25 mouse cellular contexts compared by ENCODE assay signal in the genomic region with DNA sequence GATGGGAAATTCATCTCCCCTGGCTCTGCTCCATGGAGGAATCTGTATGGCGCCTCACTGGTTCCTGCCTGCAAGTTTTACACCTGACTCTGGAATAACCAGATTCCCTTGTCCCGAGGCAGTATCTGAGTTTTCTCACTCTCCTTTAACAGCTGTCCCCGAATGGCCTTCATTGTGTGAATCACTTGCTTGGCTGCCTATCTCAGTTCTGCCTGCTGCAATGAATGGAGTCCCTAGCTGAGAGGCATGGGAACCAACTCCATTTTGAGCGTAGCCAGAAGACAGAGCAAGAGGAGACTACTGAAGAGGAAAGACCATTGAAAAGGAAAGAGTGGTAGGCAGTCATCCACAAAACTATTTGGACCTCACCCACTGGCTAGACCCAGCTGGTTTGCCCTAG. TPM values are rescaled to one million over a fixed set of nuclear protein-coding genes. Genes with fewer than 3 reads are reported as not detected.
DNase-seq lines count a peak whose midpoint lies in the region; ATAC-seq lines count a peak whose summit lies in the region.
"Had no signal": no experiment of that assay in that cellular context is flagged by ENCODE, and none has a peak within 500 bp of the region (broad histone marks: within the 10 kb centered on the region; RNA-seq: fewer than 3 reads in every experiment).

No protein-coding gene starts in this region.

- no peak for DNase-seq in frontal cortex, adult 2 months (ENCODE audit: extremely low spot score in 1 of 2, low spot score in 1 of 2)
- peak; percentile 59 for DNase-seq in Muller cell, postnatal 12 days (ENCODE audit: inconsistent ontology term)
- DNase-seq in NIH3T3 (ENCODE audit: low read depth): peak; percentile 17
- DNase-seq in right cerebral cortex, postnatal 36 days (ENCODE audit: low spot score in 2 of 2): no peak
- DNase-seq in gastrocnemius, adult 8-10 months (ENCODE audit: low spot score in 2 of 2): no peak
- DNase-seq: adrenal gland, postnatal 10 days; cerebellum, adult 11 months; cerebellum, adult 8-10 months; cerebellum, postnatal 10 days; cerebellum, postnatal 36 days; embryo, embryonic 11 days; gastrocnemius, adult 2 months; gastrocnemius, postnatal 25 days; heart, adult 18-20 months; heart, postnatal 10 days; heart, postnatal 36 days; kidney, adult 11 months had no signal

- peak; percentile 59 for ATAC-seq in frontal cortex, adult (ENCODE audit: low TSS enrichment)
- ATAC-seq: CD4-positive, CD25-positive, alpha-beta regulatory T cell, adult 4 months; forebrain, embryonic 15.5 days; hindbrain, embryonic 16.5 days; intestine, embryonic 15.5 days; Patski had no signal

RNA-seq across cellular contexts. Expression of gene Scd2, which starts 19.8 kb away (rescaled TPM):
- 626 and 656 TPM in 2 replicates for polyA plus RNA-seq in frontal cortex, adult 2 months (2012; rRNA removed)
- total RNA-seq in gastrocnemius, adult 8-10 months (2022): 1 to 10 TPM; 3.7 to 7.8 (median 7.1) TPM

RNA-seq across cellular contexts. Expression of gene Scd4, which starts 59.2 kb away (rescaled TPM):
- 0.27 and 0.30 TPM in 2 replicates for polyA plus RNA-seq in frontal cortex, adult 2 months (2012; rRNA removed)
- total RNA-seq in gastrocnemius, adult 8-10 months (2022): under 1 TPM in 1 of 4 experiments, not detected in 3; 0.13 TPM
- polyA plus RNA-seq: erythroblast, embryonic 14.5 days; hindbrain, embryonic 10.5 days had no signal

Comparison
In these comparisons a context has a peak if more than half of its experiments do, and no peak if none do; other contexts are left out.
1. DNase-seq: peak in Muller cell, postnatal 12 days (single experiment) and NIH3T3 (single experiment); none in frontal cortex, adult 2 months (0 of 2), right cerebral cortex, postnatal 36 days (0 of 2) and gastrocnemius, adult 8-10 months (0 of 2).